Mouse (Mus musculus) fat pad, adult 2 months (tissue): ENCODE measurements around the gene Hsd17b12.

ENCODE experiments used
- DNase-seq: peaks from one replicate; pipeline ENCODE4 v3.0.0-alpha.2; 2011; ENCODE audit warnings: low read depth, low spot score; ENCODE audit errors: extremely low read depth

Gene Hsd17b12

DNA sequence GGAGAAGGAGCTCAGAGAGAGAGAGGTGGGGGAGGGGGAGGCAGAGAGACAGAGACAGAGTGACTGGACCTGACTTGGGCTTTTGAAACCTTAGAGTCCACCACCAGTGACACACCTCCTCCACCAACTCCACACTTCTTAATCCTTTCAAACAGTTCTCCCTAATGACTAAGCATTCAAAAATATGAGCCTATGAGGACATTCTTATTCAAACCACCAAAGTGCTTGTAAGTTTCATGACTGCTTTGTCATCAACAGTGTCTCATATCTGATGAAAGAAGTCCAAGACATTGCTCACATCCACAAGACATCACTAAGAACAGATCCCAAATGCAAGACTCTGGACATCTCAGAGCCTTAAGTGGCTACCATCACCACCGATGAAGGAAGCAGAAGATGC lies 67.9 kb downstream of the Hsd17b12 start:
- no peak for DNase-seq

- peak; percentile 19 for DNase-seq
Observed at GRCm38 (mm10) chr2:94069482-94069881, 88.3 kb downstream of the Hsd17b12 start.

GRCm38 (mm10) chr2:94066540-94067135 lies 91.1 kb downstream of the Hsd17b12 start:
- DNase-seq = no peak

DNA sequence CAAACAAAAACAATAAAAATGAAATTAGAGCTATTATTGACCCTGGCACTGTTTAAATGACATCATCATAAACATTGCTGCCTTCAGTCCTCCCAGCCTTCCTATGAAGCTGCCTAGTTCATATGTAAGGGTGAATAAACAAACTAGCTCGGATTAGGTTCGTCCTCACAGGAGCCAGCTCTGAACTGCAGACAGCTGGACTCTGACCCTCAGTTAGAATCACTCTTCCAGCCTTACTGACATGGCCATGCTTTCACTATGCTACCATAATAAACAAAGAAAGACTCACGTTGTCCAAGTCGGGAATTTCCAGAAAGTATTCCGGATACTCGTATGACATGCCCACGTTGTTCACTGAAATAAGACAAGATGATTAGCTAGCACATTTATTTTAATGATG lies 91.6 kb downstream of the Hsd17b12 start:
- no peak for DNase-seq

GRCm38 (mm10) chr2:94062791-94063190 lies 95.0 kb downstream of the Hsd17b12 start:
- DNase-seq = no peak

DNA sequence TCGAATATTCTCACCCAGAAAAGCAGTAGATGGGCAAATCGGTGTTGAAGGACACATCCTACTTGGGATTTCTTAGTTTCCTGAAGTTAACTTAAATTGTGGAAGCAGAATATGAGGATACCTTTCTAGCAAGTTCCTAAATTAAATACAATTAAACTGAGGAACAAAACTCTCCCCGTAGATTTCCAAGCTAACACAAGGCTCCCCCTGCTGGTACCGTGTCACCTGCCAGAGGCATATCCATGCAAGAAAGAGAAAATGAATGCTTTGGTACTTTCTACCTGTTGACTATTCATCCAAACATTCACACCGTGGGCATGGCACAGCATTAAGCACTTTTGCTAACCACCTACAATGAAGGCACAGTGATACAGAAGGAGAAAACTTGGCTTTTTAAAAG lies 98.3 kb downstream of the Hsd17b12 start:
- no peak for DNase-seq

- no peak for DNase-seq
Observed at GRCm38 (mm10) chr2:94054813-94055212, 103.0 kb downstream of the Hsd17b12 start.

DNA sequence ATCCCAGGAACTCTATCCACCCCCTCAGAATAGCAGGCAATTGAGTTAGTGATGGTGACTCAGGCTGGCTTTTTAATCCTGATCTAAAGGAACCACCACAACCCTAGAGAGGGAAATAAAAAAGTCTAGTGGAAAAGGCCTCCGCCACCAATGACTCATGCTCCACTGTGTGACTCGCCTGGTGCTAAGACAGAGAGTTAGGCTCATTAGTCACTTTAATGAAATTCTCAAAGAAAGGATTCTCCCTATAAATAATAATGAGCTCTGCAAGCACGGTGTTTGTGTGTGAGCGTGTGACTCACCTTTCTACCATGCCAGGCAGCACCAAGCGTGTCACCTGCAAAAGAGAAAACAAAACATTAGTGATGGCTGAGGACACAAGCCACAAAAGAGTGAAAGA lies 105.8 kb downstream of the Hsd17b12 start:
- DNase-seq = no peak

GRCm38 (mm10) chr2:94050901-94051300 lies 106.9 kb downstream of the Hsd17b12 start:
- no peak for DNase-seq

GRCm38 (mm10) chr2:94049471-94050176 lies 108.1 kb downstream of the Hsd17b12 start:
- no peak for DNase-seq

DNA sequence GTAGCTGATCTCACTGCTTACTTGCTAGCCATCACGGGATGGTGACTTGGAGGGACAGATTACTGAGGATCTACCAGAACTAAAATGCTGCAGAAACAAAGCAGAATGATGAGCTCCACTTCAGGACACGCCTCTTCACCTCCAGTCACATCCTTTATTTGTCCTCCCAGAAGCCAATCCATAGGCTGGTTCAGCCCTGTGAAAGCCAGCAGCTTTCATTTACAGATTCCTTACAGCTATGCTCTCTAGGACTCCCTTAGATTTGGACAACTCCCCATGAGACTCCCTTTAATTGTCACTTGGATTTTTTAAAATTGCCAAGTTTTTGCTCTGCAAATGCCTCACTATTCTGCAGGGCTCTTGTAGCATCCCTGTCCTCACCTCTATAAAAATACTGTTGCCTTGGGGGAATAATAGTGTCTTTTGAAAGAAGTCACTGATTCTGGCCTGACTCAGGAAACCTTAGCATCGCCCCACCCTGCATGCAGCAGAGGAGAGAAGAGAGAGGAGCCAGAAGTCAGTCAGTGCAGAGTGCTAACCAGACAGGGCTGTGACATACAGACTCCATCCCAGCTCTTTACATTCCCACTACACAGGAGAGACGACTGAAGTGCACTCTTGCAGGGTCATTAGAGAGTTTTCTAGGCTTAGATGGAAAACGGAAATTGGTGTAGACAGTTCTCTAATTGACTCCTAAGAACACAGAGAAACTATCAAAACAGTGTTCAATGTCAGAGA lies 108.9 kb downstream of the Hsd17b12 start:
- DNase-seq = no peak

DNA sequence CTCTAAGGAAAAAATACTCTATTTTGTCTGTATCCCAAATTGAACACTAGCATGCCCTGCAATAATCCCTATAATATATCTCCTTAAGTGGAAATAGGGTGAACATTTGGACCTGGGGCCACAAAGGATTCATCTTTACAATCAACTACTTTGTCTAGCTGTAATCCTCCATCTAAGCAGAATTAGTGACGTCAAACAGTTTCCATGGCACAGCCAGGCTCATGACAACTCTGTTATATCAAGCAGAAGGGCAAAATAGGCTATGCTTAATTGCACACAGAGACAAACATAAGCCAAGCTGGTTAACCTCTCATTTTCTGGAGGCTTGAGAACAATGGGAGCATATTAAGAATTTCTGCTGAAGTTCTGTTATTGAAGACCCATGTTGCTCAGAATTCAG lies 109.5 kb downstream of the Hsd17b12 start:
- no peak for DNase-seq

GRCm38 (mm10) chr2:94045411-94046090 lies 112.2 kb downstream of the Hsd17b12 start:
- DNase-seq = no peak

DNA sequence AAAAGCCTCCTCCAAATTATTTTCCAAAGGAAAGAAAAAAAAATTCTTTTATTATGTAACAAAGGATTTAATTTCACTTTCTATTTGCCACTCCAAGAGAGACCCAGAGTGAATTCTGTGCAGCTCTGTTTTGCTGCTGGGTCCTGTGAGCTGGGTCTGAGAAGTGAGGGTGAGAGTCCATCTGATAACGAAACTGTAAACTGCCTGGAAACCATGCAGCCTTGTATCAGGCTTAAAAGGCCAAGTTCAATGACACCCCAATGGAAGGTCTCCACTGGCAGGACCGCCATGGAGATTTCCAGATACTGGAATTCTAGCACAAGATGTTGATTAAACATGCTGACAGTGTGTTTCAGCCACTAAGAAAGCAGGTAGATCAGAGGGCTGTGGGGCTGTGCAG lies 113.6 kb downstream of the Hsd17b12 start:
- no peak for DNase-seq

GRCm38 (mm10) chr2:94043662-94044061 lies 114.1 kb downstream of the Hsd17b12 start:
- DNase-seq = no peak

- DNase-seq = no peak
Observed at GRCm38 (mm10) chr2:94042461-94042860, 115.3 kb downstream of the Hsd17b12 start.

- DNase-seq = no peak
Observed at GRCm38 (mm10) chr2:94040391-94041125, 117.2 kb downstream of the Hsd17b12 start.

- DNase-seq = no peak
Observed at GRCm38 (mm10) chr2:94035428-94036331, 122.1 kb downstream of the Hsd17b12 start.

DNA sequence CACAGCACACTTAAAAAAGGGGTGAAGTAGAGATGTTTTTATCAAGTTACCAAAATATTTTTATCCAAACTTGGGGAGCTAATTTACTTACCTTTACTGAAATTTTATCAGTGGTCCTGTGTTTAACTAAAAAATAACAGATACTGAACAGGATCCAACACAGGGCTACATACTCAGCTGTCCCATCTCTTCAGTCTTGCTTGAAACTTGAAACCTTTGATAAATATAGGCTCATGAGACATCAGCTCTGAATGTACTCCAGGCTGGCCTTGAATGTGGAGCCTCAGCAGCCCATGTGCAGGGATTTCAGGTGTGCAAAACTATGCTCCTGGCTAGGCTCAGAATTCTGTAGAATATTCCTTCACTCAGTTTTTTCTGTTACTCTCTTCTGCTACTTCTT lies 127.2 kb downstream of the Hsd17b12 start:
- no peak for DNase-seq

- no peak for DNase-seq
Observed at GRCm38 (mm10) chr2:94024637-94025036, 133.1 kb downstream of the Hsd17b12 start.
